Mouse (Mus musculus) ovary, postnatal 14 days (tissue): ENCODE measurements around the gene Thrap3.

Experiments used
- DNase-seq: peaks from one replicate; pipeline ENCODE4 v3.0.0; 2022; ENCODE audit warnings: low spot score

Thrap3 gene

DNA sequence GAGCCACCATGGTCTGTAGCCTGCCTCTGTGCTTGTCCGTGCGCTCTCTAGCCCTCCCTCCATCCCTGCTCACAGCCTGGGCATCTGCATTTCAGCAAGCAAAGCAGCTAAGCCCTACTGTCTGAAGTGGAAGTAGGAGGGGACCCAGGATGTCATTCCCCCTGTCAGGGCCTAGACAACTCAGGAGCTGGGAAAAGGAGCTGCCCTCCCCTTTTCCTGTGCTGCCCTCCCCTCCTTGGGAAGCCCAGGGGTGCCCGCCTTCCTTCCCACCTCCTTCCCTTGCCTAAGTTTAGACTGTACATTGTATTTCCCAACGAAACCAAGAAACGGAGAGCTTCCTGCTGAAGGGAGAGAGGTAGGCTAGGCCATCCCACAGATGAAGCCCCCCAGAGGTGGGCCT, 61.5 kb downstream of the Thrap3 start:
- DNase-seq, result no peak

DNA sequence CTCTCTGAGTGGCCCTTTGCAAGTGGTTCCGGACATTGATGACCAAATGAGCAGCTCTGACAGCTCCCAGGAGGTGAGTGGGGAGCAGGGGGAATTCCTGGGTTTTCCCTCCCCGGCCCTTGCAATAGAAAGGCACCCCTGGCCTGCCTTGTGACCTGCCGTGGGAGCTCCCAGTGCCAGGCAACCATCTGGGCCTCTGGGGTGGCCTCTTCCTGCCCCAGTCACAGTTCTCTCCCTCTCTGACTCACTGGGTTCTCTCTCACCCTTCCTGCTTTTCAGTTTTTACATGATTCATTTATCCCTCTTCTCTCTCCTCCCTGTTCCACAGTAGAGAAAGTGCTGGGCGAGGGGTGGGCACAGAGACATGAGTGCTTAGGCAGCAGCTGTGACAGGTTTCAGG, 64.8 kb downstream of the Thrap3 start:
- no peak for DNase-seq

DNA sequence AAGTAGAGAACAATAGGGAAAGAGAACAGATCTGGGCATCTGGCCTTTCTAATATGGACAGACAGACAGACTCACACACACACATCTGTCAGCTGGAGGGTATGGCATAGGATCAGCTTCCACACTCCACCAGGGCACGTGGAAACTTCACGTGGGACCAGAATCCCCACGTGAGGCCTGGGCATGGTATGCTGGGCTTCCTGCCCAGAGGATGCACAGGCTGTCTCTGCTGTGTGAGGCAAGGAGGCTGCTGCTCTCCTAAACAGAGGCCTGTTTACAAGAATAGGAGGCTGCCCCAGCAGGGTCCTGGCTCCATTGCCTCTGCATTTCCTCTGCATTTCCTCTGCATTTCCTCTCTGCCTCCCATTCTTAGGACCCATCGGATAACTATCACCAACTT, 67.9 kb downstream of the Thrap3 start:
- DNase-seq, result no peak

DNA sequence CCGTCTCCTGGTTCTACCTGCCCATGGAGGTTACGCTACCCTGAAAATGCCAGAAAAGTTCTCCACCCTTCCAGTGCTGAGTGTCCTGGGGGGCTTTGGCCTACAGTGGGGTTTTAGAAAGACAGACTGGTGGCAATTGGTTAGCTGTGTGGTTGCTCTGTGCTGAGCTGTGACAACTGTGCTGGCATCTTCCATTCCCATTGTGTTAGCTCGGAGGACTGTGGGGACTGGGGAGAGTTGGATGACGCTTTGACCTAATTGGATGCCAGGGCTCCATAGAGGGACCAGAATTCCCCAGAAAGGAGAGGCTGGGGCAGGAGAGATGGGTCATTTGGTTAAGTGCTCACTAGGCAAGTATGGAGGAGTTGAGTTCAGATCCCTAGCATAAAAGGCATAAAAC, 68.3 kb downstream of the Thrap3 start:
- DNase-seq, result no peak

DNA sequence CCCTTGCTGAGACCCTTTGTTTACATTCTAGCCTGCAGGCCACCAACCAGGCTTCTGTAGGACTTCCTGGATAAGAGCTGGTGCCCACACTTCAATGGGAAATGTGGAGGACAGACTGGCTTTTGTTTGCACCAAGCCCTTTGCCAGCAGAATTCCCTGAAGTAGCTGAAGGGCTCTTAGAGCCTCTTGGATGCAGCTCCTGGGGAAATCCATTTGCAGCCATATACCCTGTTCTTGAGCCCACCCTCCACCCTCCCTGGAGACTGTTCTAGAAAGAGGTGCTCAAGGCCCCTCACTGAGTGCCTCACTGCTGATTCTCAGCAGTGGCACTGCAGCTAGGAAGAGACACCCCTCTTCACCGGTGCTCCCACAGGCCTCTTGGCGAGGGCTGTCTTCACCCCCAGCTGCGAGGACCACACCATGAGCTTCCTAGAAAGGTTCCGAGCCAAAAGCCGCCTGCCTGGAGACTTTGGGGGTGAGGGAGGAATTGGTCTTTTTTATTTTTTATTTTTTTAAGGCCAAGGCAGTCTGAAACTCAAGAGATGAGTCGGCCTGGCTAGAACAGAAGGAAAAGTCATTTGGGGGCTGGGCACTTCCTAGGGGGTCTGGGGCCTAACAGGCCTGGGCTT, 69.8 kb downstream of the Thrap3 start:
- DNase-seq, result no peak

DNA sequence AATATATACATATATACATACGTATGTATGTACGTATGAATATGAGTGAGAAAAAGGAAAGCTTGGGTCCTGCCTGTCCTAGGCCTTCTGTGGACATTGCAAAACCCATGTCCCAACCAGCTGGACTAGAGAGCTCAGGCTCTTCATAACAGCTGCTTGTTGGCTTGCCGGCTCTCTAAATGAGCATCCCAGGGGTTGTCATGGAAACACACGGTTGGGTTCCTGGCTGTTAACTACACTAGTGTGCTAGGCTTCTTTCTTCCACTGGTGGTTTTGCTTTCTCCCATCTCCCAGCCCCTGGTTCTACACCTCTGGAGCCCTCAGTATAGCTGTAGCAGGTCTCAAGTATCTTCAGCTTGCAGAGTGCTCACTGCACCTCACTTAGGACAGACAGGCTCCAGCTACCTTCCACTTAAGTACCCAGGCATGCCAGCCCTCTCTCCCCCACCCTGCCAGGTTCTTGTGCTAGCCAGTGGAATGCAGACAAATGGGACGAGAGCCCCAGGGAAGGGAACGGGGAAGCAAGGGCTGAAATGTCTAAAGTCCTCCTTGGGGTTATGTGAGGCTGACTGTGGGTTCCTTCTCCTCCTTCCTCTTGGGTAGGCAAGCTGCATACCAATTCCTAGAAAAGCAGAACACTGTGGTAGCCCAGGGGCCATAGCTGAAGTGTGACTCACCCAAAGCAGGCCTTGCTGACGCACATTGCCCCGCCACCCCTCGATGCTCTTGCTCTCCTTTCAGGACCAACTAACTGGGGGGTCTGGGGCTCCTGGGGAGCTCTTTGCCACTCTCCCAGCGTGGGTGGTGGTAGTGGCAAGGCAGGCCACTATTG, 71.1 kb downstream of the Thrap3 start:
- no peak for DNase-seq

DNA sequence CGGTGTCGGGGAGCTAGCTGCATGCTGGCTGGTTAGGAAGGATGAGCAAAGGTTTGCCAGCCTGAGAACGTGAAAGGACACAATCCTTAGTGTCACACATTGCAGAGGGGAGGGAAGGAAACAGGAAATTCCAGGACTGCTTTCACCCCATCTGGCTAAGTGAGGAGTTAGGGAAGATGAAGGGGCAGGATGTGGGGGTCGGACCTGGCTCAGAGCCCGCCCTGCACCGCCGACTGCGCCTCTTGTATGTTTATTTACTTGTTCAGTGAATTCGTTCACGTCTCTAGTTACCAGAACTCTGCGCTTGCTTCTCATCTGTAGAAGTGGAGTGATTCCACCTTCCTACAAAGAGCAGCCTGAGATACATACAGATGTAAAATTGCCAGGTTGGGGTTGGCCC, 72.1 kb downstream of the Thrap3 start:
- no peak for DNase-seq

DNA sequence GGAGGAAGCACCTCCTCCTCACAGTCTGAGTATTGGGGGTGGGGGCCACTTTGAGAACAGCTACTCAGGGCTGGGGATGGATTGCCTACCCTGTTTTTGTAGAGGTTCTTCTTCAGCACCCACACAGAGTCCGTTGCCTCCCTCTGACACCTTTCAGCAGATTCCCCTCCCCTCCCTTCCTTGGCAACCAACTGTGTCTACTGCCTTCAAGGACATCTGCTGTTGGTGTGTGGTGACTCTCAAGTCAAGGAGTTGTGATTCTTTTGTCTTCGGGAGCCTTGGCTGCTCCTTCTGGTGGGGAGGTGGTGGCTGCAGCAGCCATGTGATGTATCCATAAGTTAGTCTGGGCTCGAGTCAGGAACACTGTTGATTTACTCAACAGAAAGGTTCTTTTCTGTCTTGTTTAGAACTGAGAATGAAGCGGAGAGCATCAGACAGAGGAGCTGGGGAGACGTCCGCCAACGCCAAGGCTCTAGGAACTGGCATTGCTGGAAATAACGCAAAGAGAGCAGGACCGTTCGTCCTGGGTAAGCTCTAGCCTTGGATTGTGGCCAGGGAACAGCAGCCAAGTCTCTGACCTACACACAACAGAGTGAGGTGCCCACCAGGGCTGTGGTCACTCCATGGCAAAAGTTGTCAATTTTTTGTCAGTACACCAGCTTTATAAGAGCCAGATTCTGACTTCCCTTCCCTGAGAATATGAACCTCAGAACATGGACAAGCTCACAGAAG, 79.1 kb downstream of the Thrap3 start:
- no peak for DNase-seq

DNA sequence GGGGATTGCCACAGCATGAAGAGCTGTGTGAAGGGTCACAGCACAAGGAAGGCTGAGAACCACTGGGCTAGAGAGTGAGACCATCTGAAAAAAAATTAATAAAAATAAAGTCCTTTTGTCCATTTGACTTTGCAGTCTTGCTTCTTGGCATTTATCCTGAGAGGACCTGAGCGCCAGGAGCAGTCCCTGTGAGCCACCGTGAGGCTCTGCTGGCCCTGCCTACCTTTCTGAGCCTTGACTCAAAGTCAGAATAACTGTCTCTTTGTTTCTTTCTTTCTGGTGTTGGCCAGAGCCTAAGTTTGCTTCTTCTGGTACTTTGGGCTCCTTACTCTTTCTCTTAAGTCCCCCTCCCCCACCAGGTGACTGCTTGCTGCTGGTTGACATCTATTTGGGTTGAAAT, 82.1 kb downstream of the Thrap3 start:
- no peak for DNase-seq

DNA sequence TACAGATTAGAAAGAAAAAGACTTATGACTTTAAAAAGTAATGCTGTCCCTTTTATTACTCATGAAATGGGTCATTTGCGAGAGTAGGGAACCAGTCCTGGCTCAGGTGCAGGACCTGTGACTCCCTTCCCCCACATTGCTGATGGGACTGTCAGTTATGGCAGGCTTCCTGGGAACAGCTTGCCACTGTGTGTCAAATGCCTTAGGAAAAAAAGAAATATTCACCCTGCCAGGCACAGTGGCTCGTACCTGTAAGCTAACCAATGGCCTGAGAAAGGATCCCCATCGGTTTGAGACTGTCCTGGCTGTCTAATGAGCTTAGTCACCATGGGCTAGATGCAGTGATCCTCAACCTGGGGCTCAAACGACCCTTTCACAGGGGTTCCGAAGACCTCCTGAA, 82.5 kb downstream of the Thrap3 start:
- no peak for DNase-seq

DNA sequence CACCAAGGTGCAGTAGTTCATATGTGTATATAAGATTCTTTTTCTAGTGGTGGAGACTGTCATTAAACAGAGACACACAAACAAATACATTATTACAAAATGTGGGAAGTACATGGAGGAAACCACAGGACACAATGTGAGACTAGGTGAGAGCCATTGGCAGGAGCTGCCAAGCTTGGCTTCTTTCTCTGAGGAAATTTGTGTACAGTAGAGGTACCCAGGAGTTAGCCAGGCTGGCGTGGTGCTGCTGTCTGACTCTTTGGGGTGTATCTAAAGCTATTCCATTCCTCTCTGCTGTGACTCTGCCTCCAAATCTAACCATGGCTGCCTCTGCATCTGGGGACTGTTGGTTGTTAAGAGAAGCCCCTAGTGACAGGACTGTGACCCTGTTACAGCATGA, 83.5 kb downstream of the Thrap3 start:
- DNase-seq, result no peak

DNA sequence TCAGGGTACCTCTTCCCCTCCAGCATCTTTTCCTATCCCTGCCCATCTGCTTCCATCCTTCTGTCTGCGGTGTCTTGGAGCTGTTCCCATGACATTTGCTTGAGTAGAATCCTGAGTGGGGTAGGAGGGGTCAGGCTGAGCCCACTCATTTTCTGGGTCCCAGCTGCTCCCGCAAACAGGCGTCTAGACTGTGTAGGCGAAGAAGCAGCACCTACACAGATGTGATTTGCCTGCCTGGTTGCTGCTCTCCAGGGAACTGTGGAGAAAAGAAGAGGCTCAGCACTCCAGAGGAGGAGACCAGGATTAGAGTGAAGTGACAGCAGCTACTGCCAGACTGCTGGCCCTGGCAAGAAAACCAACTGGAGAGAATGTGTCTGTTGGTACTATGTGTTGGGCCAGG, 83.9 kb downstream of the Thrap3 start:
- no peak for DNase-seq

DNA sequence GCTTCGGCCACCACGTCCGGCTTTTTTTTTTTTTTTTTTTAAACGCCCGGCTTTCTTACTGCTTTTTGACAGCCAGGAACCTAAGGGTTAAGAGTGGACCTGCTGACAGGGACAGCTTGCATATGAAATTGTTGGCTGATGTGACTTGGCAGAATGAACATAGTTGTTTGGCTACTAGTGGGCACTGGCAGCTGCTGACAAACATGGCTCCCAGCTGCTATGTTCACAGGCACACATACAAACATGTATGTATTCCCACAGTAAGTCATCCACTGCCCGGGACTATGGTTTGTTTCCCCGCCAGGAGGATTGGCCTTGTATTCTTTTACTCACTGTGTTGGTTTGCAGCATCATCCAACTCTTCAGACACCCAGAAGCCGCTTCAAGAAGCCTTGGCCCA, 85.4 kb downstream of the Thrap3 start:
- no peak for DNase-seq

DNA sequence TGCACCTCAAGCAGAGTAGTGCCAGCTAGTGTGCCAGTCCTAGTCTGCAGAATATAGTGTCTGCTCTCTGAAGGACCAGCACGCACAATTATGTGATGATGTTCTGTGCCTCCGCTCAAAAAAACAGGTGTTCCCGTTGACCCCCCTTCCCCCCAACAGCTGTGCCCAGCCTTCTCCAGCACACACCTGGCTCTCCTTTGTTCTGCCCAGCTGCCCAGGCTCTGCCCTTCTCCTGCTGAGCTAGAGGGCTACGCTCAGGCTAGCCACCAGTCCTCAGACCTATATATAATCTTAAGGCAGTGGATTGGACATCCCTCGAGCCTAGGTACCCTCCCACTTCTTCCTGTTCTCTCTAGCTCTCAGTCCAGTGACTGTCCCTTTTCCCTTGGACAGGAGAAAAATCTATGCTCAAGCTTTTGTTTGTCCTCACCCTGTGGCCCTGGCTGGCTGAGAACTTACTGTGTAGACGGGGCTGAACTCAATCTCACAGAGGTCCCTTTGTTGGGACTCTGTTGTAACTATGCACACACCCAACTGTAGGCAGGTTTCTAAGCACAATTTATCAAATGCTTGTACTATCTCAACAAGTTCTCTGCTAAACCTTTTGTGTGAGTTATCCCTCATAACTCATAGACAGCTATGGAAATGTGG, 86.6 kb downstream of the Thrap3 start:
- no peak for DNase-seq

DNA sequence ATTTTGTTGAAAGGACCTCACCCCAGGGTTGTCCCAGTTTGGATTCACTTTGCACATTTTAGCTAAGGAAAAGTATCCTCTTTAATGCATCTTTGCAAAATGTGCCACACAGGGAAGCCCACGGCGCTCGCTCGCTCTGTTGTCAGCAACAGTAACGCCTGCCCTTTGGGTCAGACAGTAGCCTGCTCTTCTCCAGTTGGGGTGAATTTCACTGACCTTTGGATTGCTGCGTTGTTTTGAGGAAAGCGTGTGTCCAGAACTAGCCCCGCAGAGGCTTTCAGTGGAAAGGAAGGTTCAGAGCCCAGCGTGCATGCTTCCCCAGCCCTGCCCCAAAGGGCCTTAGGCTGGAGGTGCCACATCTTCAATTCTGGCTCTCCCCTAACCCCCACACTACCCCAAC, 87.1 kb downstream of the Thrap3 start:
- DNase-seq, result no peak
